Mouse (Mus musculus): ENCODE results near the gene Nr1h2.

Nr1h2 gene

DNA sequence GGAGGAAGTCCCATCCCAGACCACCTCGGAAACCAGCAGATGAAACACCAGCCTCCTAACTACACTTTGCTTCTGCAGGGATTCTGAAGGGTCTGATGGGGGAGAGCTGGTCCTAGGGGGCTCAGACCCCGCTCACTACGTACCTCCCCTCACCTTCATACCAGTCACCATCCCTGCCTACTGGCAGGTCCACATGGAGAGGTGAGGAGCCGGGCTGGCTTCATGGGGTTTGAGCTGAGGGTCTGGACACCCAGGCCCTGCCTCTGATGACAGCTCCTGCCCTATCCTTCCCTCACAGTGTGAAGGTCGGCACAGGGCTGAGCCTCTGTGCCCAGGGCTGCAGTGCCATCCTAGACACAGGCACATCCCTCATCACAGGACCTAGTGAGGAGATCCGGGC is 31.2 kb upstream of the Nr1h2 start:
- no peak for DNase-seq (ENCODE audit: low spot score)

DNA sequence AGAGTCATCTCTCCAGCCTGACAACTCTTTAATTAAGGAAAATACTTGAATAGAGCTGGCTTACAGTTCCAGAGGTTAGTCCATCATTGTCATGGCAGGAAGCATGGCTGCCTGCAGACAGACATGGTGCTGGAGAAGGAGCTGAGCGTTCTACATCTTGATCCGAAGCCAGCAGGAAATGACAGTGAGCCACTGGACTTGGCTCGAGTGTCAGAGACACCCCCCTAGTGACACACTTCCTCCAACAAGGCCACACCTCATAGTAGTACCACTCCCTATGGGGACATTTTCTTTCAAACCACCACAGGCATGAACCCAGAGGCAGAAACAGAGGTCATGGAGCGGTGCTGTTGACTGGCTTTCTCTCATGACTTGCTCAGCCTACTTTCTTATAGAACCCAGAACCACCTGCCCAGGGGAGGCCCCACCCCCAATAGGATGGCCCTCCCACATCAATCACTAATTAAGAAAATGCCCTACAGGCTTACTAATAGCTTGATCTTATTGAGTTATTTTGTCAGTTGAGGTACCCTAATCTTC is 30.6 kb upstream of the Nr1h2 start:
- DNase-seq (ENCODE audit: low spot score): no peak

DNA sequence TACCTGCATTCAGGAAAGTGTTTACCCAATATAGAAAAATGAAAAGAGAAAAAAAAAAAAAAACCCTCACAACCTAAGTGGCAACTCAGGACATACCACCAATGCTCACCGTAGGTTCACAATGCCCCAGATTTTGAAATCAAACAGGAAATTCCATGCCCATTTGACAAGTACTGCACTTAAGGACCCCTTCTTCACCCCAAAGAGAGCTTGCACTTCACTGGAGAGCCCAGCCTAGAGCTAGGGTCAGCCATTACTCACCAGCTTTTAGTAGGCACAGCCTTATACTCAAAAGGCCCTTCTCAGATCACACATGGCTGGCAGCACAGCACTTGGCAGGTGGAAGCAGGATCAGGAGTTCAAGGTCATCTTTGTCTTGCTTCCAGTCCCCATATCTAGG is 29.4 kb upstream of the Nr1h2 start:
- no peak for DNase-seq (ENCODE audit: low spot score)

DNA sequence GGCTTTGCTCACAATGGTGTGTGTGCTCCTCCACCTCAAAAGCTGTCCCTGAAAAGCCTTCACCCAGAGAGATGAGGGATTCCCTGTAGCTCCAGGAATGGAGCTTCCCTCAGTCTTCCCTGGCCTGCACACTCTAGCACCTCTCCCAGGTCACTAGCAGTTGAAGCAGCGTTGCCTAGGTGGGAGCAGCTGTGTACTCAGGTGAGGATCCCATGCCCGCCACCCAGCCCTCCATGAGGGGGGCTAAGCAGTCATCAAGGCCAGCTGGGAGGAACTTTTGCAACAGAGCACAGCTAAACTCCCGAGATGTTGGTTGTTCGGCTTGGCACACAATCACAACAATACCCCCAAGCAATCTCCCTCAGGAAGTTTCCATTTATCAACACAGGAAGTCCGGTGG is 29.0 kb upstream of the Nr1h2 start:
- no peak for DNase-seq (ENCODE audit: low spot score)

DNA sequence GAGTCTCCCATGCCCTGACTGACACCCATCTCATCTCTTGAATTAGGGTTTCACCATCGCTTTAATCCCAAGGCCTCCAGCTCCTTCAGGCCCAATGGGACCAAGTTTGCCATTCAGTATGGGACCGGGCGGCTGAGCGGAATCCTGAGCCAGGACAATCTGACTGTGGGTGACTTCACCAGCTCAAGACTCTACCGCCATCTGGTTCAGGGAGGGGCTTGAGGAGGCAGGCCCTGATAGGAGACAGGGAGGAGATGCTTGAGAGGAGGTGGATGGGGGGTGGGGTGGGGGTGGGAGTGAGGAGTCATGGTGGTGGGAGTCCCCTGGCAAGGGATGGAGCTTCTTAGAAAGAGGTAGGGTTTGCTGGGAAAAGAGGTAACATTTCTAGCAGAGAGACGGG is 27.9 kb upstream of the Nr1h2 start:
- DNase-seq (ENCODE audit: low spot score): no peak

DNA sequence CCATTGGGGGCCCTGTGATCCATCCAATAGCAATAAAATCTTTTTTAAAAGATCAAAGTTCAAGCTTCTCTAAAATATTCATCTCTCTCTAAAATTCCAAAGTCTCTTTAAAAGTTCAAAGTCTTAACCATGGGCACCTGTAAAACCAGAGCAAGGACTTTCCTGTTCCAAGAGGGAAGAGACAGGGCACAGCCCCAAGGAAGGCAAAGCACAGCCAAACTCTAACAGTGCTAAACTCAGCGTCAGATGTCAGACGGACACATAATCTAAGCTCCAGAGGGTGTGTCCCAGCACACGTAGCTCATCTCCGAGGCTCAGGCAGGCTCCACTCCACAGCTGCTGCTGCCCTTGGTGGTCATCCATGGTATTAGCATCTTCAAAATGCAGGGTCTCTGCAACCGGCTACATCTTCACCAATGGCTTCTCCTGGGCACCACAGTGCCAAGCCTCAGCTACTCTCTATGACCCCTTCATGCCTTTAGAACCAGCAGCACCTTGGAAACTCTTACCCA is 22.6 kb upstream of the Nr1h2 start:
- DNase-seq (ENCODE audit: low spot score): no peak

DNA sequence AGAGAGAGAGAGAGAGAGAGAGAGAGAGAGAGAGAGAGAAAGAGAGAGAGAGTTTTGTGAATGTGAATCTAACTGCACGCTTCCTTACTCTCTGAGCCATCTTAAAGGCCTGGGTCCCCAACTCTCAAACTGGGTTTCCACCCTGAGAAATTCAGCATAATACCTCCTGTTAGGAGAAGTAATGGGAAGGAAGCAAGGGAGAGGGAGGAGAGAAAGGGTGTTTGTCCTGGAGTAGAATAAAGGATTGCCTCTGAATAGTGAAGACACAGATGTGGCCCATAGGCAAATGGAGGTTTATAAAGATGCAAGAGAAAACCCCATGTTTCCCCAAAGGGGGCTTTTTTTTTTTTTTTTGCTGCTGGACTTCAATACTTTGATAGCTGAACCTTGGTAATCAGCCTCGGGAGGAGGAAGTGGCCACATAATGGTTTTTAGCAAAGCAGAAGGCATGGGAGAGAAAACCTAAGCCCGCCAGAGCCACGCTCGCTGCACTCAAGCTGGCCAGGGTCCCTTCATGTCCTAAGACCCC is 19.3 kb upstream of the Nr1h2 start:
- no peak for DNase-seq (ENCODE audit: low spot score)

DNA sequence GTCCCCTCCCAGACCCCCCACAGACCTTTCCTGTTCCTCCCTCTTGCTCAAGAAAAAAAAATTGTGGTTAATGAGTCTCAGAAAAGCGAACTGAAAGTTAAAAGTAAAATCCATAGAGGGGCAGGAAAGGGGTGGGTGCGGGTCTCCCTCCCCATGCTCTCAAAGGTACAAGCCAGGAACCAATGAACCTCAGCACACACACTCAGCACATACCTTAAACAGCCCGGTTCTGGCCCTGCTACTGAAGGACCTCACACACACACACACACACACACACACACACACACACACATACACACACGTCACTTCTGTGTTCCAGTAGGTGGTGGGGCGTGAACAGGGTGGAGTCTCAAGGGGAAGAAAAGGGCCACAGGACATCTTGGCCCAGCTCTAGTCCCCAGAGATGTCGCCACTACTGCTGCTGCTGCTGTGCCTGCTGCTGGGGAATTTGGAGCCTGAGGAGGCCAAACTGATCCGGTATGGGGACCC is 18.5 kb upstream of the Nr1h2 start, which contains the start of gene Napsa:
Napsa (plus strand) TSS at position 168 of the 489 bp plus-strand sequence.
- DNase-seq (ENCODE audit: low spot score): no peak

DNA sequence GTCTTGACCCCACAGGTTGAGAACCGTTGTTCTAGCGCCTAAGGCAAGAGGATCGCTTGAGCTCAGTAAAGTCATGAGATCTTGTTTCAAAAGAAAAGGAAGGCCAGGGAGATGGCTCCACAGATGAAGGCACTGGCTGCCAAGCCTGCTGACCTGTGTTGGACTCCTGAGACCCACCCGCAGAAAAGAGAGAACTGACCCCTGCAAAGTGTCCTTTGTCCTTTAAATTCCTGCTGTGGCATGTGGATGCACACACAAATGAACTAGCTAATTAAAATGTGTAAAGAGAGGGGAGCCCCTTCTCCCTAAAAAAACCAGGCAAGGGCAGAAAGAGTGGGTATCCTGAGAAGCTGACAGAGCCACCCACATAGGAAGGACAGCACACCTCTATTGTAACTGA is 18.1 kb upstream of the Nr1h2 start:
- DNase-seq (ENCODE audit: low spot score): no peak

DNA sequence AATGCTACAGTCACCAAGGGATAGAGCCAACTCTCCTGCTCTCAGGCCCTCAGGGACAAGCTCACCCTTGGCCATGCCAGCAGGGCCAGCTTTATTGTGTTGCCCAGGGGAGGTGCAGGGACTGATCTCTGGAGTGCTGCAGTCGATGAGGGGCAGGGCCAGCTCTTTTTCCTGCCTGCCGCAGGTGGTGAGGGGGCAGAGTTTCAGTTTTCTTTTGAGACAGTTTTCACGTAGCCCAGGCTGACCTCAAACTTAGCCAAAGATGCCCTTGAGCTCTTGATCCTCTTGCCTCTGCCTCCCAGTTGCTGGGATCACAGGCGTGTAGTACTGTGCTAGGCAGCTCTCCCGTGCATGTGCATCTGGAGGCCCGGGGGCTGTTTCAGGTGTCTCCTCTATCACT is 17.2 kb upstream of the Nr1h2 start:
- no peak for DNase-seq (ENCODE audit: low spot score)

DNA sequence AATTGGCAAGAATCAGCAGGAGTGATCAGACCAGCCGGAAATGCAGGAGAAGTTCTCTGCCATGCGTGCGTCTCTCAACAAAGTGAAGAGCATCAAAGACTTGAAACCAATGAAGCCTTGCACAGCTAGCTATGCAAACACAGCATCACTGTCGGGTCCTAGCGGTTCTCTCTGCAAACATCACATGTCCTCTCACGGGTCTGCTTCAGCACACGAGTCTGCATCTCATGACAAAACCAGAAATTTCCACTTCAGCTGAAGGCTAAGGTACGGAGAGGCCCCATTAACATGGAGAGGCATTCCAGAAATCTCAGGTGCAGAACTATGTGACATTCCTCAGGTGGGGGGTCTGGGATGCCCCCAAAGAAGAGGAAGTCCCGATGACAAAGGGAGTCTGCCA is 15.1 kb upstream of the Nr1h2 start:
- DNase-seq (ENCODE audit: low spot score): no peak

DNA sequence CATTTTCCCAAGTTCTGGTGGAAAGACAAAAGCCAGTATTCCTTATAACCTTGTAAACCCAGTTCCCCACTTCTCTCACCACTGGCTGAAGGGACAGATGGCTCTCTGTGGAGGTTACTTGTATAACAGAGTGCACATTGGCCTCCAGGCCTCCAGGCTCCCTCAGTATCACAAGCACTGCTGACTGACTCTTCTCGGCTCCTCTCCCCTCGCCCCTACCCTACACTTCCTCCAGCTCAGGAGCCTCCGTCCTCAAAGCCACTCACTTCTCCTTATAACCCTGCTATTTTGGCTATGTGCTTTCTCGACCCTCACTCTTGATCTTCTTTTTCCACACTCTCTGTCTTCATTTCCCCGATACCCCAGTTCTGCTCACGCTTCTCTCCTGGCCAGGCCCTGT is 11.7 kb upstream of the Nr1h2 start:
- DNase-seq (ENCODE audit: low spot score): no peak

DNA sequence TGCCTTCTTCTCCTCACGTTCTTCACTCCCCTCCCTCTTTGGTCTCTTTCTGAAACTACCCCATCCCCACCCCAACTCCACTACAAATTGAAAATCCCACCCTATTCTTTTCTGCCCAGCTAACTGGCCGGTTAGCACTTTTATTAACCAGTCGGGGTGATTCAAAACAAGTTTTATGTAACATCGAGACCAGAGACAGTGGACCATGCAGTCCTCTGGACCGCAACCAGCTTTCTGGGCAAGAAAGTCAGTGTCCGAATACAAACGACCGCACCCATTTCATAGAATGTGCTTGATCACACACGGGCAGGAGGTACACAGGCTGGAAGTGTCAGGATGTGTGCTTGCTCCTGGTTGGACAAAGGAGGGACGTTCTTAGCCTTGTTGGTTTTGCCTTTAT is 10.7 kb upstream of the Nr1h2 start:
- no peak for DNase-seq (ENCODE audit: low spot score)

DNA sequence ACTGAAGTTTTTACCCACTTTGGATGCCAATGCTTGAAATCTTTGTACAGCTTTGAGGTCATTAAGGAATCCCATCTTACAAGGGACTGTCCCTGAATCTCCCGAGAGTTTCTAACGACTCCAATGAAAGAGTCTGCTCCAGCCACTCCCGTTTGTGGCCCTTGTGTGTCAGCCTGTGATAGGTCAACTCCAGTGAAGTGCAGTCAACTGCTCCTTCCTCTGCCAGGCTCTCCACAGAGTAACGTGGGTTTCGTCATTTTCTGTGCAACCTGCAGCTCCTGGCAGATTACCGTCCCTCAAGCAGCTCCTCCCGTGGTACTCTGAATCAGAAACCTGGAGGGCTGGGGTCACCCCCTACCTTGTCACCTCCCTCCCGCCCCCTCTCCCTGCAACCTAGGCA is 9.5 kb upstream of the Nr1h2 start:
- no peak for DNase-seq (ENCODE audit: low spot score)

DNA sequence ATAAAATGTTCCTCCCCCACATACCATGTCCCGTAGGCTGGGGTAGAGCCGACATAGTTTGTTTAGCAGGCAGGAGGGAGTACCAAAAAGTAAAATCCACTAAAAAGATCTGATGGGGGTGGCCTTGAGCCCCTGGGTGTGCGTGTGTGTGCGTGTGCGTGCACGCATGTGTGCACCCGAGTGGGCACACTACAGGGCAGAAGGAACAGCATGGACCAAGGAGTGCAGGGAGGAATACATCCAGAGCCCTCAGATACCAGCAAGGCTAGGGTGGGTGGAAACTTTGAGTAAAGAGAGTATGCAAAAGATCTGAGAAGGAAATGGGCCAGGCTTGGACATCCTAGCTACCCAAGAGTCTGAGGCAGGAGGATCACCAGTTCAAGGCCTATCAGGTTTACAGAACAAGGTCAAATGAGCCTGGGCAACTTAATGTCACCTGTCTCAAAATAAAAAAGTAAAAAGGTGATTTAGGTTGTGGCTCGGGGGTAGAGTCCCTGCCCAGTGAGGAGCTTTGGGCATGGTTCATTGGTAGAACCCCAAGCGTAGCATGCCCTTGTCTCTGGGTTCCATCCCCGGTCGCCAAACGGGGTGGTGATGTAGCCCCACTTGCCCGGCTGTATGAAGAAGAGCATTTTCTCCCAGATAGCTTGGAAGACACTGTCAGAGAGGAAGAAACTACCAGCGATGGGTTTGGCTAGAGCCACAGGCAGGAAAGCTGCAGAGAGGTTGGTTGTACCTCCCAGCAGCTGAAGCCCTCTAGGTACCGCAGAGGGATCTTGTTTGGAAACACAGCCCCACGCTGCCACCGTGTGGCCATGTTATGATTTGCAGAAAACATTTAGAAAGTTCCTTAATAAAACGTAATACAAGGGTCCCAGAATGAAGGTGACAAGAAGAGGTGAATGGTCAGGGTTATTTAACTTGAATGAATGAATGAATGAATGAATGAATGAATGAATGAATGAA is 7.0 kb upstream of the Nr1h2 start:
- DNase-seq (ENCODE audit: low spot score): no peak

DNA sequence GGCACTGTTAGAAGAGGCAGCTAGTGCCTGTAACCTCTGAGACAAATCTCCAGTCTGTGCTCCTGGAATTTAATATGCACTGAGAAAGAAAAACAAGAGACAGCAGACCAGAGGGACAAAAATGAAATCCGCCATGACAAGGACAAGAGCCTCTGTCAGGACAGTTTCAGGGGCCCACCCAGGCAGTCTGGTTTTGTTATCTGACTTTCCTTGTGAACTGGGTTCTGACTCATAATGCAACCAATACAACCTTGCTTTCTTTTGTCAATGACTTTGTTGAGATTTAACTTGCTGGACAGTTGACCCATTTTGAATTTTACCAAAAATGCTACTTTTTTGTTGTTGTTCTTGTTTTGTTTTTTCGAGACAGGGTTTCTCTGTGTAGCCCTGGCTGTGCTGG is 3.9 kb upstream of the Nr1h2 start:
- DNase-seq (ENCODE audit: low spot score): no peak

DNA sequence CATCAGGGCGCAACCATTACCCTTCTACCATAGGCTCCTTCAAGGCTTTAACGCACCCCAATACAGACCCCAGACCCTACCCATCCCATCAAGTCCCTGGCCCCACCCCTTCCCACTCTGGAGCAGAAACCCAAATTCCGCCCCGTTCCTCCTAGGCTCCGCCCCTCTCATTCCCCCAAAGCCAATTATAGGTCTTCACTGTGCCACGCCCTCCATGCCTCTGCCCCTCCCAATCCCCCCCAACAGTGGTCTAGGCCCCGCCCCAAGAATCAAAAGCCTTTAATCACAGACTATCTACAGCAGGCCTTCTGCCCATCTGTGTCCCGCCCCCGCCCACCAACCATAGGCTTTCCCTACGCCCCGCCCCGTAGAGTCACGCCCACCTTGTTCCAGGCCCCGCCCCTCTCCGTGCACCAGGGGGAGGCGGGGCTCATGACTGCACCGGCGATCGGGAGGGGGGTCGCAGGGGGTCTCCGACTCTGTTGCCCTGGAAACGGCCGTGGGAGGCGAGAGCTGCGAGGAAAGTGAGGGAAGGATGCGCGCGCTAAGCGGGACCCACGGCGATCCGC is 471 bp downstream of the Nr1h2 start:
- peak; percentile 59 for DNase-seq (ENCODE audit: low spot score)

DNA sequence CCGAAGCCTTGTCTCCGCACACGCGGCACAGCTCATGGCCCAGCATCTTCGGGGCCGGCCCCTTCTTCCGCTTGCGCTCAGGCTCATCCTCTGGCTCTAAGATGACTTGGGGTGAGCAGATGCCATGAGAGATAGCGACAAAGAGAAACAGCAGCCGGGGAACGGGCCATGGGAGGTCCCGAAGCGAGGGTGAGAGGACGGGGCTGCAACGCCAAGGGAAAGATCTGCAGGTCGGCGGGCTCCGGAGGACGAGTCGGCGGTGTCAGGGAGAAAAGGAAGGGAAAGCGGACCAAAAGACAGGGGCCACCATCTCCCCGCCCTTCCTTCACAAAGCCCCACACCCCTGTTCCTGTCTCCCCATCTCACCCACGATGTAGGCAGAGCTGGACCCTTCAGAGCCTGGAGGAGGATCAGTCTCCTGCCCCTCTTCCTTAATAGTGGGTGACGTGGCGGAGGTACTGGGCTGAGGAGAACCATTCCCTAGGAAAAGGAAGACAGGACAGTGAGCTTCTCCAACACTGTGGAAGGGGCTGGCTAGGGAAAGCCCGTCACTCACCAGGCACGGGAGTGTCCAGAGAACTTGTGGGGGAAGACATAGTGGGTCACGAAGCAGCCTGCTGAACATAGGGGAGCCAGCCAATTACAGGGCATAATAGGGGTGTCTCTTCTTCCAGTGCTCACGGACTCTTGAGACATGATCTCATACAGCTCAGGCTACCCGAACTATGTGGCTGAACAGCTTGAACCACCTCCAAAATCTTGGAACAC is 1.4 kb downstream of the Nr1h2 start:
- no peak for DNase-seq (ENCODE audit: low spot score)

DNA sequence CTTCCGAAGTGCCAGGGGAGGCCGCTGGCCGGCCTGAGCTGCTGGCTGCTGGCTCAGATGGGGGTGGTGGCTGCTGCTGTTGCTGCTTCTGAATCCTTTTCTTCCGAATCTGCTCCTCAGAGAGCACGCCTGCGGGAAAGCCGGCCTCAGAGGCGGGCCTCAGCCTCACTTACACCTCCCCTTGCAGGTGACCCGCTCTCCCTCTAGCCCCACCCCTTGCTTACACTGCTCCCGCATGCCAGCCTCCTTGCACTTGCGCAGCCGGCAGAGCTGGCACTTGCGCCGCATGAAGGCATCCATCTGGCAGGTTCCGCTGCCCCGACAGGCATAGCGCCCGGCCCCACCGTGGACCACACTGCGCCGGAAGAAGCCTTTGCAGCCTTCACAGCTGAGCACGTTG is 2.0 kb downstream of the Nr1h2 start:
- DNase-seq (ENCODE audit: low spot score): no peak

DNA sequence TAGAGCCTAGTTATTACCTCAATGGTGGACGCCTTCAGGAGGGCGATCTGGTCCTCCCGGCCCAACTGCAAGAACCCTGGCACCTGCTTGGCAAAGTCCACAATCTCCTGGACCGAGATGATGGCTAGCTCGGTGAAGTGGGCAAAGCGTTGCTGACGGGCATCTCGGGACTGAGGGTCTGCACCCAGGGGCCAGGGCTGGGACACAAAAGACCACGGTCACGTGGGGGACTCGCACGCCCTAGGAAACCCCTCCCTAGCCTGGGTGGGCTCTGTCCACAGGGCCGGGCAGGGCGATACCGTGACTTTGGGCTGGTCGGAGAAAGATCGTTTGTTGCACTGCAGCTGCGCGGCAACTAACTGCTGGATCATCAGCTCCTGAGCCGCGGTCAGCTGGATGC is 2.5 kb downstream of the Nr1h2 start:
- DNase-seq (ENCODE audit: low spot score): no peak

DNA sequence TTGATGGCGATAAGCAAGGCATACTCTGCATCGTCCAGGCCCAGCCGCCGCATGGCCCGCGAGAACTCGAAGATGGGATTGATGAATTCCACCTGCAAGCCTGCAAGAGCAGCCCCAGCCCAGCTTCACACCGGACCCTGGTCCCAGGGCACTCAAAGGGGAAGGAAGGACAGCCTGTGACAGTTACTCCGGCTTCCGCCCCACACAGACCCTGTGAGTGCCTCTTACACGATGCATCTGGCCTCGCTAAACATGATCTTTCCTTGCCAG is 3.4 kb downstream of the Nr1h2 start:
- no peak for DNase-seq (ENCODE audit: low spot score)
